Mouse (Mus musculus) midbrain, postnatal 0 days (tissue): Measurements from ENCODE around the gene Blm. TPM values are rescaled to one million over a fixed set of nuclear protein-coding genes. Genes with fewer than 3 reads are reported as not detected.

Experiments
- ATAC-seq: fragments of 200-750 bp; cut with Nextera tagmentation; 2 replicates; pipeline ENCODE4 v1.8.0; 2017; ENCODE audit warnings: moderate number of reproducible peaks, mild to moderate bottlenecking, moderate TSS enrichment, moderate library complexity; ENCODE audit not compliant: low FRiP score
- DNase-seq: peaks from one replicate; pipeline ENCODE4 v3.0.0-alpha.2; 2015; ENCODE audit warnings: low spot score
- H3K27ac ChIP-seq: fragments of 300-500 bp; sonication (generic); 2 replicates; pipeline ENCODE4 v1.5.1; 2014; ENCODE audit warnings: low read depth, mild to moderate bottlenecking, low read length, mixed read lengths
- H3K27me3 ChIP-seq: fragments of 300-500 bp; sonication (generic); 2 replicates; pipeline ENCODE4 v1.6.1; 2014; ENCODE audit warnings: low read length, control low read depth, mixed read lengths; ENCODE audit not compliant: insufficient read depth
- H3K36me3 ChIP-seq: fragments of 300-500 bp; sonication (generic); 2 replicates; pipeline ENCODE4 v1.6.1; 2014; ENCODE audit warnings: low read length, control low read depth, mixed read lengths; ENCODE audit not compliant: insufficient read depth
- H3K4me1 ChIP-seq: fragments of 300-500 bp; sonication (generic); 2 replicates; pipeline ENCODE4 v1.6.1; 2014; ENCODE audit warnings: mild to moderate bottlenecking, control low read depth, antibody characterized with exemption, low read length, mixed read lengths; ENCODE audit not compliant: insufficient read depth
- H3K4me2 ChIP-seq: fragments of 300-500 bp; sonication (generic); 2 replicates; pipeline ENCODE4 v1.6.1; 2014; ENCODE audit warnings: low read depth, mild to moderate bottlenecking, low read length, mixed read lengths; ENCODE audit not compliant: poor library complexity, severe bottlenecking
- H3K4me3 ChIP-seq: fragments of 300-500 bp; sonication (generic); 2 replicates; pipeline ENCODE4 v1.5.1; 2014; ENCODE audit warnings: low read depth, mild to moderate bottlenecking, low read length, moderate library complexity
- H3K9ac ChIP-seq: fragments of 300-500 bp; sonication (generic); replicated peaks from 2 replicates; pipeline ENCODE4 v1.6.1; 2014; ENCODE audit warnings: mild to moderate bottlenecking, low read length, moderate library complexity, mixed read lengths; ENCODE audit not compliant: poor library complexity, severe bottlenecking
- H3K9me3 ChIP-seq: fragments of 300-500 bp; sonication (generic); 2 replicates; pipeline ENCODE4 v1.6.1; 2016; ENCODE audit warnings: low read length, control low read depth
- CTCF ChIP-seq: IDR thresholded peaks from 2 replicates; pipeline ENCODE4 v1.5.1; 2016; ENCODE audit warnings: antibody characterized with exemption, mild to moderate bottlenecking
- WGBS: fragments of 180-500 bp; shearing (Covaris S2); extraction: QIAGEN DNeasy Blood & Tissue Kit; methylation state at CpG from one replicate; pipeline ENCODE4 v1.1.7; 2014; 5-methylcytosine and 5-hydroxymethylcytosine counted together
- polyA plus RNA-seq: library from polyadenylated mRNA; unstranded; fragments of >200 nt; fragmentation: Nextera tagmentation; extraction: Ambion mirVana; gene quantifications from 2 replicates; pipeline ENCODE4 v1.2.1, GENCODE M21; 2015
- total RNA-seq: library from RNA; depleted of rRNA; stranded (reverse); fragments of >200 nt; gene quantifications from 2 replicates; pipeline ENCODE4 v1.2.3, GENCODE M21; 2014

The Blm gene
- total and polyA plus RNA-seq, 2 experiments from 2014 or later, result 5.0 to 8.4 TPM

- WGBS, result 59% methylated on average over 3 of the region's 3 CpGs
- no peaks in the 10 kb centered on the region for H3K36me3 ChIP-seq
- no peak for TF ChIP-seq CTCF
- H3K9ac ChIP-seq, result no peak overlapping the region
- H3K27ac ChIP-seq, result no peak overlapping the region
- no peak overlapping the region for H3K4me3 ChIP-seq
- H3K4me1 ChIP-seq, result no peaks in the 10 kb centered on the region; the same call in 1 of the 2 replicates
- no peak overlapping the region for H3K4me2 ChIP-seq
- ATAC-seq (no peak), DNase-seq (no peak)
- H3K9me3 ChIP-seq, result no peaks in the 10 kb centered on the region
- H3K27me3 ChIP-seq, result no peaks in the 10 kb centered on the region
These were observed 41.7 kb upstream of the Blm start for GRCm38 (mm10) chr7:80576626-80577025.

- 88% methylated on average over 9 of the region's 9 CpGs for WGBS
These were observed 40.8 kb upstream of the Blm start for GRCm38 (mm10) chr7:80575750-80576149.

GRCm38 (mm10) chr7:80573076-80573475 is 38.2 kb upstream of the Blm start:
- Histone ChIP-seq H3K4me3 (no peak overlapping the region), H3K36me3 (no peaks in the 10 kb centered on the region), H3K27me3 (no peaks in the 10 kb centered on the region), H3K9ac (no peak overlapping the region), H3K27ac (no peak overlapping the region), H3K9me3 (no peaks in the 10 kb centered on the region), H3K4me2 (no peak overlapping the region), H3K4me1 (no peaks in the 10 kb centered on the region)
- DNase-seq (no peak), ATAC-seq (no peak)
- WGBS, result 64% methylated on average over 3 of the region's 3 CpGs
- TF ChIP-seq CTCF, result no peak

More at GRCm38 (mm10) chr7:80575750-80576149, 40.8 kb upstream of the Blm start:
- Histone ChIP-seq H3K27ac (no peak overlapping the region), H3K27me3 (no peaks in the 10 kb centered on the region), H3K36me3 (no peaks in the 10 kb centered on the region), H3K9ac (no peak overlapping the region), H3K4me1 (no peaks in the 10 kb centered on the region; the same call in 1 of the 2 replicates), H3K9me3 (no peaks in the 10 kb centered on the region), H3K4me2 (no peak overlapping the region), H3K4me3 (no peak overlapping the region)
- DNase-seq (no peak), ATAC-seq (no peak)
- TF ChIP-seq CTCF, result no peak

GRCm38 (mm10) chr7:80567982-80568381 is 33.1 kb upstream of the Blm start:
- no peak overlapping the region for H3K9ac ChIP-seq
- ATAC-seq (no peak), DNase-seq (no peak)
- no peaks in the 10 kb centered on the region for H3K27me3 ChIP-seq
- 87% methylated on average over 8 of the region's 8 CpGs for WGBS
- no peak overlapping the region for H3K4me2 ChIP-seq
- H3K9me3 ChIP-seq, result no peaks in the 10 kb centered on the region
- no peak overlapping the region for H3K27ac ChIP-seq
- no peaks in the 10 kb centered on the region for H3K4me1 ChIP-seq
- H3K4me3 ChIP-seq, result no peak overlapping the region
- TF ChIP-seq CTCF, result no peak
- no peaks in the 10 kb centered on the region for H3K36me3 ChIP-seq

GRCm38 (mm10) chr7:80561931-80562330 is 27.0 kb upstream of the Blm start:
- Histone ChIP-seq H3K9me3 (no peaks in the 10 kb centered on the region), H3K4me3 (no peak overlapping the region), H3K27ac (no peak overlapping the region), H3K9ac (no peak overlapping the region), H3K36me3 (no peaks in the 10 kb centered on the region), H3K4me2 (no peak overlapping the region), H3K4me1 (no peaks in the 10 kb centered on the region), H3K27me3 (no peaks in the 10 kb centered on the region)
- no peak for TF ChIP-seq CTCF
- no peak for DNase-seq
- no peak for ATAC-seq
- WGBS, result 81% methylated on average over 5 of the region's 5 CpGs

GRCm38 (mm10) chr7:80561271-80561670 is 26.4 kb upstream of the Blm start:
- WGBS, result 81% methylated on average over 9 of the region's 9 CpGs
- Histone ChIP-seq H3K27me3 (no peaks in the 10 kb centered on the region), H3K36me3 (no peaks in the 10 kb centered on the region), H3K4me1 (no peaks in the 10 kb centered on the region), H3K27ac (no peak overlapping the region), H3K4me3 (no peak overlapping the region), H3K9ac (no peak overlapping the region), H3K4me2 (no peak overlapping the region), H3K9me3 (no peaks in the 10 kb centered on the region)
- DNase-seq (no peak), ATAC-seq (no peak)
- no peak for TF ChIP-seq CTCF
